Mouse (Mus musculus): ENCODE results near the gene E130218I03Rik.

E130218I03Rik gene

DNA sequence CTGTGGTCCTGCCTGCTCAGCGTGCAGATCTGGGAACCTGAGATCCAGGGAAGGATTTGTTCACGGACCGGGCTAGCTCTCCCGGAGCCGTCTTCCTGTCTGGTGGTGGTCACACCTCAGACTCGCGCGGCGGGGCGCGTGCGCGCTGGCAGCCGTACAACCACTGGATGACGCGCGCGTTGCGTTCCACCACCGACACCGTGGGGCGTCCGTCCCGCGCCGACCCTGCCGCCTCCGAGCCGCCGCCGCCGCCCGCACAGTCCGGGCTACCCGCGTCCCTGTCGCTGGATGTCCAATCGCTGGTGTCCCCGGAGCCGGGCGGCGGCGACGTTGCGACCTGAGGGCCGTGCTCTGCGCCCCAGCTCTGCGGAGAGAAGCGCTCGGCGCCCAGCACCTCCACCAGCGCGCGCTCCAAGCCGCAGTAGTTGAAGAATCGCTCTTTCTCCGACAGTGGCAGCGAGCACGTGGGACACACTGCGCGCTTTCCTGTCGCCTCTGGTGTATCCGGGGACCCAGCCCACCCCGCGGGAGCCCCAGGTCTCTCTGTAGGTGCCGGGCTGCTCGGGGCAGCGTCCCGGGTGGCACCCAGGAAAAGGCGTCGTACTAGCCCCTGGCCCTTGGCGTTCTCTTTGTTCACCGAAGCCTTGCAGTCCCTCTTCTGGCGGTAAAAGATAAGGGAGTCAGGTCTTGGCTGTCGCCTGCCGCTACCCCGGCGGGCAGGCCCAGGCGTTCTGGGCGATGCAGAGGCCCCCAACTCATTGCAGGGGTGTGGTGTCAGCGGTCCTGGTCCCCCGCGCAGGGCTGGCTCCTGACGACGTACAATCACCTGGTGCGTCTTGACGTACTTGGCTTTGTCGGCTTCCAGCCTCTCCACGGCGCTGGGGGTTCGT, 8.0 kb downstream of the E130218I03Rik start:
- DNase-seq (ENCODE audit: low read depth, low spot score): peak; percentile 59

DNA sequence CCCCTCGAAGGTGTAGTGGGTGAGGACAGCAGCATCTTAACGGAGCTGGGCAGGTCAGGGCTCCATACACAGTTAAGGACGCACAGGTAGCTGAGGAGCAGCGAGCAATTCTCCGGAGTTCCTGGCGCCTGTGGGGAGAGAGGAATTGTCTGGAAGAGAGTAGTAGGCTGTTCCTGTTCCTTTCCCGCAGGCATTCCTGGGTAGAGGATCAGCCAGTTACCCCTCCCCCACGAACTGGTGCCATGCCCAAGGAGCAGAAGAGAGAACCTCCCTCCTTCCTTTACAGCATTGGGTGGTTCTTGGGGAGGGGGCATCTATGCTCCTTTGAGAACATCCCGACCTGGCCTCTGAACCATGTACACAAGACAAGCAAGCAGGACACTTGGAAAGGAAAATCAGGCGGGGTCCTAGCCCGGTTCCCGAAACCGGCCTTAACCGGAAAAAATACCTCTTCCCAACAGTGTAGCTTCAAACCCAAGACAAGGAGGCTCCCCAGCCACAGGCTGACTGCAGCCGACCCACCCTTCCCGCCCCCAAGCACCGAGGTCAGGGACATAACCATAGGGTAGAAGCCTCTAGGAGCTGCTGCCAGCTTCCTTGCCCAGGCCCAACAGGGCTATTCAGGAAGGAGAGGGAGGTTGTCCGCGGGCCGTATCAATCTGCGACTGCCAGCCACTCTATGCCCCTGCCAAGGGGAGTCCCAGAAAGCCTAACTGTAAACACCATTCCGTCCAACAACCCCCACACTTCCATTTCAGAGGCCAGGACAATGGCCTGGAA, 8.9 kb downstream of the E130218I03Rik start:
- DNase-seq (ENCODE audit: low read depth, low spot score): no peak

DNA sequence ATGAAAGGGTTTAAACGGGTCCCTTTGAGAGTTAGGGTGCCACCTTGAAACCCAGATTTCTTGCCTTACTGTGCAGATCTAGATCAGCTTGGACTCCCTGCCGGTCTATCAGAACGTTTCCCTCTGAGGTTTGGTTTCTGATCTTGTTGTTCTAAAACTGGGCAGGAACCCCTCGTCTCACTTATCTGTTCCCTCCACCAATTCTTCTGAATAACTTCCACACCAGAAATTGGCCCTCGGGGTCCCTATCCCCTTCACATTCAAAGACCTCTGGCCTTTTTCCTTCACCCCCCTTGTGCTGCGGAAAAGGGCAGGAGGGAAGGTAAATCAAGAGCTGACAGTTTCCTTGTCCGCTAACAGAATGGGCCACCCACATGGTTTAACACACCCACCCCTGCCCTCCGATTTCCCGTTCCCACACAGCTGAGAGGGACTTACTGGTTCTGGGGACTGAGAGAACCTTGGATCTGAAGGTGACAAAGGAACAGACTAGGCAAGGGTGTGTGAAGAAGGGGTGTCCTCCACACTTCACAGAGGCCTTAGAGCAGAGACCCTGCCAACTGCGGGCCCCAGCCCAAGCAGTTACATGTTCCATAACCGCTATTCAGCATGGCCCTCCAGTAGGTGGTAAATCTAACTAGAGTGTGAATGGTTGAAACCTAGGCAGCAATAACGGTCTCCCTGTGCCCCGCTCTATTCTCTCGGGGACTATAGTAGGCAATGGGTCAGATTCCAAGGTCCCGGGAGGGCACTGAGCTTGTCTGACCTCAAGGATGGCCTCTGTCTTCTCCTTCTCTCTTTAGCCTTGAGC, 9.7 kb downstream of the E130218I03Rik start:
- no peak for DNase-seq (ENCODE audit: low read depth, low spot score)

- DNase-seq (ENCODE audit: low read depth, low spot score): no peak
Observed at GRCm38 (mm10) chr4:134253722-134254324, 10.4 kb downstream of the E130218I03Rik start, which contains the start of gene Grrp1. Gene Grrp1, minus strand, starts transcription at chr4:134254106.

DNA sequence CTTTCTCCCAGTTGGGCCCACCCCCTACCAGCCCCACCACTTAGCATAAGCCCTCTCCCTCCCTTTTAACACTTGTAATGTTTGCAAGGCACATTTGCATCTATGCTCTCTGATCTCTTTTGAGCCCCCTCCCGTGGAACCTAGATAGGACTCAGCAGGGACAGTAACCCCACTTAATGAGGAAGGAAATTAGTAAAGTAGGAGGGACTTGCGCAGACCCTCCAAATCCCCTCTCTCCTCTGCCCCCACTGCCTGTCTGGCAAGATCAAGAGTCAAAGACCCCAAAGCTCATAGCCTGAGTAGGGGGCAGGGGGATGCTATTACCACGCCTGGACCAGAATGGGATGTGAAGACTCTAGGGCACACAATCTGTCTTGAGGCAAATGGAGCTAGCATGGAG, 11.4 kb downstream of the E130218I03Rik start:
- DNase-seq (ENCODE audit: low read depth, low spot score): no peak

DNA sequence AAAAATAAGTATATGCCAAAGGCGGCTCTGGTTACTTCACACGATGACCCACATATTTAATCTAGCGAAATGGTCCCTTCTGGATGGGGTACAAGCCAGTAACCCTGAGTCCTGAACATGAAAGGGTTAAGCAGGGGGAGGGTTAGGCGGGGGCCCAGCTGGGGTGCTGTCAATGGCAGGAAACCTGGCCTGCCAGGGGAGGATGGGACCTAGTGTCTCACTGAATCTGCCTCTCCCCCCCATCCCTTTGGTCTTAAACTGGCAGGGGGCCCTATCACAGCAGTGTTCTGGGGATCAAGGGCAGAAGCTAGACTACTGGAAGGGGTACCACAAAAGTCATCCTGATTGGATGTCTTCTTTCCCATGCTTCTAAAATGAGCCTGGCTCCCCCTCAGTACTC, 12.4 kb downstream of the E130218I03Rik start:
- DNase-seq (ENCODE audit: low read depth, low spot score): no peak

DNA sequence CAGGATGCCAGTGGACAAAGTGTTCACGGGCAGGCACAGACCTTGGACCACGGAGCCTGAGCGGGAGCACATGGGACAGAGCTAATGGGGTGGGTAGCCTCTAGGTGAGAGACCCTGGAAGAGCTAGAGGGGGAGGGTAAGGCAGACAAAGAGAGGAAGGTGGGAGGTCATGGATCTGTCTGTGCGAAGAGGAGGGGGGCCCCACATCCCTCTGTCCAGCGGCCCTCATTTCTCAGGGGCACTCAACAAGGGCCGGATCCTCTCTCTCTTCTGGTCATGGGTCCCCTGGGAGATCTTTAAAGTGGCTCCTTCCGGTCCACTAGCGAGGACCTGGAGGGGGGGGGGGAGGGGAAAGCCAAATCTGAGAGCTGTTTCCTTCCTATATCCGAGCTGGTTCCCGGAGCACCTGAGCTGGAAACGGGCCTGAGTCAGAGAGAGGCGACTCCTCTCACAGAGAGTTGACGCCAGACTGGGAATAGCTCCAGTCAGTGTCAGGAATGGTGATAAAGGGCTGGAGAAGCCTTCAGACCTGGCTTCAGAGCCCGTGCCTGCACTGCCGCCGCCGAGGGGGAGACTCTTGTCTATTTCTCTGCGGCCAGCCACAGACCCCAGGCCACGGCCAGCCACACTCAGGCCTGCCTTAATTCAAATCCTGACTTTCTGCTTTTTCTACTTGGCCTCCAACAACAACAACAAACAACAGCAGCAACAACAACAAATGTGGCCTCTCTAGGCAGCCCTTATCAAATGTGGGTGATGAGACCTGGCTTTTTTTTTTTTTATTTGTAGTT, 13.1 kb downstream of the E130218I03Rik start:
- no peak for DNase-seq (ENCODE audit: low read depth, low spot score)

DNA sequence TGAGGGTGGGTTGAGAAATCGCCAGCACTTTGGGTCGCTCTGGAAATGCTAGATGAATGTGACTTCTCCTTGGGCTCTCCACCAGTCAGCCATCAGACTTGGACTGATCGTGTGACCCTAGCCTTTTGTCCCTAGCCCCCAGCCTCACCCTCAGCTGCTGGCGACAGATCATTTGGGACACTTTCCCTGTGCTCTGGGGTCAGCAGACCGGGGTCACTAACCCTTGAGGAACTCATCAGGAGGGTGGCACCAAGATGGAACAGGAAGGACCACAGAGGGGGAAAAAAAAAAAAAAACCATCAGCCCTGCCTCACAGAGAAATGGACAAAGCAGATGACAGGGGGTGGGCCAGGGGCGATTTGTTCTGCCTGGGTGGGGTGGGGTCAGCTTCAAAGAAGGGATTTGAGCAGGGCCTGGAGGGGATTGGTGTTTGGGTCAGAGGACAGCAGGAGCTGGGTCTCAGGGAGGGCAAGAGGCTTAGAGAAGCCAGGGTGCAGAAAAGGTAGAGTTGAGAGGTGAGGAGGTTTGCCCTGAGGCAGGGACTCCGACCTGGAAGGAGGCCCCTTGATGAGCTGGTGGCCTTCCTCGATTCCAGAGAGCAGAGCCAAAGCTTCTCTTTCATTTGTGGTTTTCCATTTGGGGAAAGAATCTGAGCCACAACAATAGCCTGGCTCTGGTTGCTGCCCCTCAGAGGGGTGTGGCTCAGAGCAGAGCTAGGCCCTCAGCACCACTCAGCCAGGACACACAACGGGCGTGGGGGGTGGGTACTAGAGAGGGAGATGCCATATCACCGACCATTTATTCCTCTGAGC, 13.9 kb downstream of the E130218I03Rik start:
- no peak for DNase-seq (ENCODE audit: low read depth, low spot score)

GRCm38 (mm10) chr4:134258354-134258753, 14.9 kb downstream of the E130218I03Rik start:
- DNase-seq (ENCODE audit: low read depth, low spot score): no peak

GRCm38 (mm10) chr4:134263191-134263590, 19.7 kb downstream of the E130218I03Rik start:
- DNase-seq (ENCODE audit: low read depth, low spot score): peak; percentile 73

DNA sequence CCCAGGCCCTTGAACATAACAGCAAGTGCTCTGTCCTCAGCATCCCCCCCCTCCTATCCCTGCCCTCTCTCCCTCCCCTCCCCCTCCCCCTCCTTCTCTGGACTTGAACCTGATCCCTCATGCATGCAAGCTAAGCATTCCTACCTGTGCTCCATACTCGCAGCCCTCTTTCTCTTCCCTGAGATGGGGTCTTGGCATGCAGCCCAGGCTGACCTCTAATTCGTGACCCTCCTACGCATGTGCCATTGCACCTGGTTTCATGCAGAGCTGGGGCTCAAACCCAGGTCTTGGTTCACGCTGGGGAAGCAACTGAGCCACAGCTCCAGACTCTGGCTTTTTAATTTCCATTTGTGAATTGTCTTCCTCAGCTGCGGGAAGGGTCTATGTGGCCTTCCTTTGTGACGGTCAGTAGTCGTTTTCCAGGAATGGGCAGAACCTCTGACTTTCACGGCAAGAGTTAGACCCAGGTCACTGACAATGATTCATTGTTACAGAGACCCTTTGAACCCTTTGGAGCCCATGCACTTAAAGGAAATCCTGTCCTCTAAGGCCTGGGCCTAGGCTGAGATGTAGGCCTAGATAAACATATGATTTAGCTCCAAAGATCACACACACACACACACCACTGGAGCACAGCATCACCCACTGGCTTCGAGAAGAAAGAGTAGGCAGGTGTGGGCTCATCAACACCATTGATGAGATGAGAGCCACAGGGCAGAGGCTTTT, 22.6 kb downstream of the E130218I03Rik start:
- no peak for DNase-seq (ENCODE audit: low read depth, low spot score)

GRCm38 (mm10) chr4:134268102-134268655, 24.7 kb downstream of the E130218I03Rik start:
- DNase-seq (ENCODE audit: low read depth, low spot score): no peak

DNA sequence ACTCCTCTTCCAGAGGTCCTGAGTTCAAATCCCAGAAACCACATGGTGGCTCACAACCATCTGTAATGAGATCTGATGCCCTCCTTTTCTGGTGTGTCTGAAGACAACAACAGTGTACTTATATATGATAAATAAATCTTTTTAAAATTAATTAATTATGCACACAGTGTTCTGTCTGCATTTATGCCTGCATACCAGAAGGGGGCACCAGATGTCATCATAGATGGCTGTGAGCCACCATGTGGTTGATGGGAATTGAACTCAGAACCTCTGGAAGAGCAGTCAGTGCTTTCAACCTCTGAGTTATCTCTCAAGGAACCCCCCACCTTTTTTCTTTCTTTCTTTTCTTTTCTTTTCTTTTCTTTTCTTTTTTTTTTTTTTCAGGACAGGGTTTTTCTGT, 26.2 kb downstream of the E130218I03Rik start:
- DNase-seq (ENCODE audit: low read depth, low spot score): peak; percentile 71

DNA sequence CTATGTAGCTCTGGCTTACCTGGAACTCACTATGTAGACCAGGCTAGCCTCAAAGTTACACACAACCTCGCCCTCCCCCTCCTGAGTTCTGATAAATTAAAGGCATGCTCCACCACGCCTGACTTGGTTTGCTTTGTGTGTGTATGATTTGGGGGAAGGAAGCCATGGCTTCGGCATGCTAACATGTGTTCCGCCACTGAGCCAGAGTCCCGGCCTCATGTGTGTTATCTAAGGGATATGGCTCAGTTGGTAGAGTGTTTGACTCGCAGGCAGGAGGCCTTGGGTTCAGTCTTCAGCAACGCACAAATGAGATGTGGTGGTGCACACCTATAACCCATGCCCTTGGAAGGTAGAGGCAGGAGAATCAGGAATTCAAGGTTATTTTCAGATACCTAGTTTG, 28.5 kb downstream of the E130218I03Rik start:
- DNase-seq (ENCODE audit: low read depth, low spot score): no peak

DNA sequence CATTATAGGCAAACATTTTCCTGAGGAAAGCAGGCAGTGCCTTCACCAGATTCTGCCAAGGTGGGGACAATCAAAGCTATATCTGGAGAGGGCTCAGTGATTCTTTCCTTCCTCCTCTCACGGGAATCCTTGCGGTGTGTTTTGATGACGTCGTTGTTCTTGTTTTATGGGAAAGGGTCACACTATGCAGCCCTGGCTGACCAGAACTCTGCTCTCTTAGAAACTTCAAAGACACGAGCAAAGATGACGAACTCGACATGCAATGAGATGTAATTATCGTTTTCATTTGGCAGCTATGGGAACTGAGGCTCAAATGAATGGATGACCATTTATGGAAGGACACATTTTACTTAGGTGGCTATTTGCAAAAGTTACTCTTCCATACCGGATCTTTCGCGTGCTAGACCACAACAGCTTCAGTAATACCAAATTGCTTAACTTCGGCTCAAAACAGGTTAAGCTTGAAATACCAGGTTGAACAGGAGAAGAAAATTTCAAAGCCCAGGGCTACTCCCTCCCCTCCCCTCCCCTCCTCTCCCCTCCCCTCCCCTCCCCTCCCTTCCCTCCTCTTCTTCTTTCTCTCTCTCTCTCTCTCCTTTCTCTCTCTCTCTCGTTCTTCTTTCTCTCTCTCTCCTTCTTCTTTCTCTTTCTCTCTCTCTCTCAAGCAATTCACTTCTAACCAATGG, 29.4 kb downstream of the E130218I03Rik start:
- DNase-seq (ENCODE audit: low read depth, low spot score): no peak

GRCm38 (mm10) chr4:134273417-134274345, 30.2 kb downstream of the E130218I03Rik start:
- DNase-seq (ENCODE audit: low read depth, low spot score): peak; percentile 91

GRCm38 (mm10) chr4:134284942-134285341, 41.5 kb downstream of the E130218I03Rik start:
- no peak for DNase-seq (ENCODE audit: low read depth, low spot score)
